Mouse (Mus musculus) olfactory bulb, adult 2 months (tissue): ENCODE measurements around the gene Syne3.

Experiments
- CTCF ChIP-seq: fragments of 200-500 bp; IDR thresholded peaks from 2 replicates; pipeline ENCODE4 v1.5.1; 2012; ENCODE audit warnings: low read depth, mild to moderate bottlenecking, low read length, moderate library complexity; ENCODE audit not compliant: insufficient read depth
- POLR2A ChIP-seq: fragments of 200-500 bp; IDR thresholded peaks from 2 replicates; pipeline ENCODE4 v1.6.1; 2012; ENCODE audit warnings: mild to moderate bottlenecking, low read depth, low read length, moderate library complexity; ENCODE audit not compliant: insufficient read depth

- TF ChIP-seq CTCF (no peak), POLR2A (no peak)
Measured at GRCm38 (mm10) chr12:104897051-104897618, 112.5 kb downstream of the Syne3 start.
